Mouse (Mus musculus): ENCODE data around the gene Gm3893.
"Not testable (repeated sequence)": the region's sequence is repeated elsewhere in the genome, so short reads cannot be mapped to it uniquely, and the experiment has no call there.

Gene Gm3893

GRCm38 (mm10) chr4:42090907-42091306, at the start of gene Gm3893:
Gm3893 (plus strand) TSS chr4:42091207.
- DNase-seq: not testable (repeated sequence)

GRCm38 (mm10) chr4:42114517-42114916, 23.5 kb downstream of the Gm3893 start, which contains the start of gene Gm13304:
Gm13304 (plus strand) TSS chr4:42114817.
- DNase-seq: not testable (repeated sequence)

Measured in retina, postnatal 1 day (tissue).